Mouse (Mus musculus) kidney, adult 11 months (tissue): ENCODE data around the gene Ilf2.

Source experiments
- DNase-seq: peaks from one replicate; pipeline ENCODE4 v3.0.0; 2022

The Ilf2 gene

GRCm38 (mm10) chr3:90475831-90476611, at the start of gene Ilf2:
TSS of gene Ilf2 (plus strand) at chr3:90476126.
- peak; percentile 98 for DNase-seq

GRCm38 (mm10) chr3:90427574-90427973, 48.4 kb upstream of the Ilf2 start:
- DNase-seq = no peak

GRCm38 (mm10) chr3:90428186-90428585, 47.7 kb upstream of the Ilf2 start:
- DNase-seq = no peak

- no peak for DNase-seq
Observed at GRCm38 (mm10) chr3:90429576-90429975, 46.4 kb upstream of the Ilf2 start.

- no peak for DNase-seq
Observed at GRCm38 (mm10) chr3:90432348-90432747, 43.6 kb upstream of the Ilf2 start.

GRCm38 (mm10) chr3:90432811-90433219, 43.1 kb upstream of the Ilf2 start:
- DNase-seq = peak; percentile 45

- peak; percentile 100 for DNase-seq
Observed at GRCm38 (mm10) chr3:90433381-90434020, 42.4 kb upstream of the Ilf2 start, which contains the start of gene Ints3. TSS of gene Ints3 (minus strand) at chr3:90433622.

GRCm38 (mm10) chr3:90434073-90434730, 41.7 kb upstream of the Ilf2 start:
- peak; percentile 65 for DNase-seq

- no peak for DNase-seq
Observed at GRCm38 (mm10) chr3:90437131-90437530, 38.8 kb upstream of the Ilf2 start.

- no peak for DNase-seq
Observed at GRCm38 (mm10) chr3:90440756-90441155, 35.2 kb upstream of the Ilf2 start.

GRCm38 (mm10) chr3:90443977-90444376, 31.9 kb upstream of the Ilf2 start:
- no peak for DNase-seq

GRCm38 (mm10) chr3:90445417-90446200, 30.3 kb upstream of the Ilf2 start:
- no peak for DNase-seq

GRCm38 (mm10) chr3:90446389-90447122, 29.4 kb upstream of the Ilf2 start:
- peak; percentile 93 for DNase-seq

GRCm38 (mm10) chr3:90447123-90447494, 28.8 kb upstream of the Ilf2 start:
- peak; percentile 49 for DNase-seq

GRCm38 (mm10) chr3:90448626-90449025, 27.3 kb upstream of the Ilf2 start:
- no peak for DNase-seq

- no peak for DNase-seq
Observed at GRCm38 (mm10) chr3:90450874-90451273, 25.1 kb upstream of the Ilf2 start.

- DNase-seq = no peak
Observed at GRCm38 (mm10) chr3:90451396-90452095, 24.4 kb upstream of the Ilf2 start.

GRCm38 (mm10) chr3:90454931-90455330, 21.0 kb upstream of the Ilf2 start:
- DNase-seq = no peak

- DNase-seq = no peak
Observed at GRCm38 (mm10) chr3:90459727-90460126, 16.2 kb upstream of the Ilf2 start.

GRCm38 (mm10) chr3:90460315-90460714, 15.6 kb upstream of the Ilf2 start:
- DNase-seq = no peak

- DNase-seq = no peak
Observed at GRCm38 (mm10) chr3:90461935-90462334, 14.0 kb upstream of the Ilf2 start.

GRCm38 (mm10) chr3:90462579-90462978, 13.3 kb upstream of the Ilf2 start:
- DNase-seq = no peak
